Mouse (Mus musculus): ENCODE data around the gene Retreg1. TPM values are rescaled to one million over a fixed set of nuclear protein-coding genes. Genes with fewer than 3 reads are reported as not detected.
A peak's percentile ranks its signal among the peaks of the same experiment; 100 is the strongest.

Retreg1 gene
- polyA plus RNA-seq, 1 experiment from 2014 or later, result 5.6 TPM

- Histone ChIP-seq H3K27ac (ENCODE audit: low read depth, low read length) (no peak overlapping the region), H3K36me3 (ENCODE audit: control insufficient read depth, insufficient read depth, low read length) (peaks cover 26% of the 10 kb centered on the region), H3K9ac (ENCODE audit: low read length) (no peak overlapping the region), H3K4me1 (ENCODE audit: control insufficient read depth, insufficient read depth, low read length) (no peaks in the 10 kb centered on the region), H3K9me3 (ENCODE audit: control insufficient read depth, low read length) (no peaks in the 10 kb centered on the region), H3K27me3 (ENCODE audit: control insufficient read depth, insufficient read depth, low read length) (no peaks in the 10 kb centered on the region), H3K4me3 (ENCODE audit: low read depth, low read length) (no peak overlapping the region), H3K4me2 (ENCODE audit: low read depth) (no peak overlapping the region)
- 84% methylated on average over 21 of the region's 21 CpGs for WGBS
- ATAC-seq (ENCODE audit: insufficient read depth, low FRiP score, low TSS enrichment) (peak; percentile 52; the same call in 1 of the 2 replicates), DNase-seq (ENCODE audit: low spot score) (peak; percentile 71)
Observed at GRCm38 (mm10) chr15:25805336-25806110, 37.5 kb upstream of the Retreg1 start.

- 82% methylated on average over 17 of the region's 17 CpGs for WGBS
- DNase-seq (ENCODE audit: low spot score) (no peak), ATAC-seq (ENCODE audit: insufficient read depth, low FRiP score, low TSS enrichment) (no peak)
- no peaks in the 10 kb centered on the region for H3K9me3 ChIP-seq (ENCODE audit: control insufficient read depth, low read length)
- H3K9ac ChIP-seq (ENCODE audit: low read length), result no peak overlapping the region
- peaks cover 27% of the 10 kb centered on the region for H3K36me3 ChIP-seq (ENCODE audit: control insufficient read depth, insufficient read depth, low read length)
- no peaks in the 10 kb centered on the region for H3K4me1 ChIP-seq (ENCODE audit: control insufficient read depth, insufficient read depth, low read length)
- no peaks in the 10 kb centered on the region for H3K27me3 ChIP-seq (ENCODE audit: control insufficient read depth, insufficient read depth, low read length)
- no peak overlapping the region for H3K4me3 ChIP-seq (ENCODE audit: low read depth, low read length)
- H3K4me2 ChIP-seq (ENCODE audit: low read depth), result no peak overlapping the region
- H3K27ac ChIP-seq (ENCODE audit: low read depth, low read length), result no peak overlapping the region
Observed at GRCm38 (mm10) chr15:25806363-25806762, 36.6 kb upstream of the Retreg1 start.

- DNase-seq (ENCODE audit: low spot score), result no peak
- Histone ChIP-seq H3K36me3 (ENCODE audit: control insufficient read depth, insufficient read depth, low read length) (peaks cover 32% of the 10 kb centered on the region), H3K9ac (ENCODE audit: low read length) (no peak overlapping the region), H3K4me3 (ENCODE audit: low read depth, low read length) (no peak overlapping the region), H3K9me3 (ENCODE audit: control insufficient read depth, low read length) (no peaks in the 10 kb centered on the region), H3K4me1 (ENCODE audit: control insufficient read depth, insufficient read depth, low read length) (no peaks in the 10 kb centered on the region), H3K4me2 (ENCODE audit: low read depth) (no peak overlapping the region), H3K27me3 (ENCODE audit: control insufficient read depth, insufficient read depth, low read length) (no peaks in the 10 kb centered on the region), H3K27ac (ENCODE audit: low read depth, low read length) (no peak overlapping the region)
- no peak for ATAC-seq (ENCODE audit: insufficient read depth, low FRiP score, low TSS enrichment)
- WGBS, result 92% methylated on average over 9 of the region's 9 CpGs
Observed at GRCm38 (mm10) chr15:25806878-25807277, 36.1 kb upstream of the Retreg1 start.

DNA sequence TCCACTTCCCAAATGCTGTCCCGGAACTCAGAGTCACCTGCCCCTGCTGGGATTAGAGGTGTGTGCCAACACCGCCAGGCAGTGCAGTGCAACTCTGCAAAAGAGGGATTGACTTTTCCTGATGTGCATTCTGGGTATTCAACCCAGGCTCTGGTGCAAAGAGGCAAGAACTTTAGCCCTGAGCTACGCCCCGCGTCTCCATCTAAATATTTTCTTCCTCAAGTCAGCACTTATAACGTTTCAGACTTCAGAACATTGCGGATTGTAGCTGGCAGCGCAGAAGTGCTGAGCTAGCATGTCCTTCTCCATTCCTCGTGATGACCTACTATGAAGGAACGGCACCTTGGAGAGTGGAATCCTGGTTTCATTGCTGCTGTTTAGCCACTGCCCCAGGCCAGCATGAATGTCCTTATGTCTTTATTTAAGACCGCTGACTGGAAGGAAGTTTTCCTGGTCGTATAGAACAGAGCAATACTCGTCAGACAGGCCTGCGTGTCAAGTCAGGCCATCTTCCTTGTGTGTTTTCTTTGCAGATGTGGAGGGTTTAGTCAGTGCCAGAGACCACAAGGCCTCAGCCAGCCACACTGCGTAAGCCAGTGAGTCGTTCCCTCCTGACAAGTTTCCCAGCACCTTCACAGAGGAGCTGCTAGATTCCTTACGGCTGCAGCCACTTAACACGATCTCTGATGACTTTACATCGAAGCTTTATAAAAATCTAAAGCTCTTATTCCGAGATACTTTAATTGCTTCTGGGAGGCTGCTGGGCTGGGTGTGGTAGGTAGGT, 34.1 kb upstream of the Retreg1 start:
- H3K27me3 ChIP-seq (ENCODE audit: control insufficient read depth, insufficient read depth, low read length), result no peaks in the 10 kb centered on the region

GRCm38 (mm10) chr15:25809669-25810068, 33.3 kb upstream of the Retreg1 start:
- no peaks in the 10 kb centered on the region for H3K9me3 ChIP-seq (ENCODE audit: control insufficient read depth, low read length)
- no peak for ATAC-seq (ENCODE audit: insufficient read depth, low FRiP score, low TSS enrichment)
- WGBS, result 93% methylated on average over 6 of the region's 6 CpGs
- H3K4me1 ChIP-seq (ENCODE audit: control insufficient read depth, insufficient read depth, low read length), result no peaks in the 10 kb centered on the region
- no peaks in the 10 kb centered on the region for H3K27me3 ChIP-seq (ENCODE audit: control insufficient read depth, insufficient read depth, low read length)
- H3K9ac ChIP-seq (ENCODE audit: low read length), result no peak overlapping the region
- peaks cover 30% of the 10 kb centered on the region for H3K36me3 ChIP-seq (ENCODE audit: control insufficient read depth, insufficient read depth, low read length)
- H3K4me3 ChIP-seq (ENCODE audit: low read depth, low read length), result no peak overlapping the region
- no peak overlapping the region for H3K4me2 ChIP-seq (ENCODE audit: low read depth)
- H3K27ac ChIP-seq (ENCODE audit: low read depth, low read length), result no peak overlapping the region
- no peak for DNase-seq (ENCODE audit: low spot score)

More for the DNA sequence above, 34.1 kb upstream of the Retreg1 start:
- no peak overlapping the region for H3K4me3 ChIP-seq (ENCODE audit: low read depth, low read length)
- H3K27ac ChIP-seq (ENCODE audit: low read depth, low read length), result no peak overlapping the region
- WGBS, result 89% methylated on average over 20 of the region's 20 CpGs
- ATAC-seq (ENCODE audit: insufficient read depth, low FRiP score, low TSS enrichment) (no peak), DNase-seq (ENCODE audit: low spot score) (no peak)
- no peak overlapping the region for H3K4me2 ChIP-seq (ENCODE audit: low read depth)
- no peaks in the 10 kb centered on the region for H3K4me1 ChIP-seq (ENCODE audit: control insufficient read depth, insufficient read depth, low read length)
- H3K9me3 ChIP-seq (ENCODE audit: control insufficient read depth, low read length), result no peaks in the 10 kb centered on the region
- H3K36me3 ChIP-seq (ENCODE audit: control insufficient read depth, insufficient read depth, low read length), result peaks cover 30% of the 10 kb centered on the region
- H3K9ac ChIP-seq (ENCODE audit: low read length), result no peak overlapping the region

GRCm38 (mm10) chr15:25811834-25812250, 31.1 kb upstream of the Retreg1 start:
- DNase-seq (ENCODE audit: low spot score), result no peak
- no peak for ATAC-seq (ENCODE audit: insufficient read depth, low FRiP score, low TSS enrichment)
- Histone ChIP-seq H3K9ac (ENCODE audit: low read length) (no peak overlapping the region), H3K4me1 (ENCODE audit: control insufficient read depth, insufficient read depth, low read length) (no peaks in the 10 kb centered on the region), H3K9me3 (ENCODE audit: control insufficient read depth, low read length) (no peaks in the 10 kb centered on the region), H3K4me3 (ENCODE audit: low read depth, low read length) (no peak overlapping the region), H3K4me2 (ENCODE audit: low read depth) (no peak overlapping the region), H3K27ac (ENCODE audit: low read depth, low read length) (no peak overlapping the region), H3K36me3 (ENCODE audit: control insufficient read depth, insufficient read depth, low read length) (peaks cover 25% of the 10 kb centered on the region), H3K27me3 (ENCODE audit: control insufficient read depth, insufficient read depth, low read length) (no peaks in the 10 kb centered on the region)
- WGBS, result 89% methylated on average over 11 of the region's 11 CpGs

- no peak for DNase-seq (ENCODE audit: low spot score)
- WGBS, result 72% methylated on average over 12 of the region's 12 CpGs
- H3K9ac ChIP-seq (ENCODE audit: low read length), result no peak overlapping the region
- ATAC-seq (ENCODE audit: insufficient read depth, low FRiP score, low TSS enrichment), result no peak
- H3K27me3 ChIP-seq (ENCODE audit: control insufficient read depth, insufficient read depth, low read length), result no peaks in the 10 kb centered on the region
- no peaks in the 10 kb centered on the region for H3K9me3 ChIP-seq (ENCODE audit: control insufficient read depth, low read length)
- H3K27ac ChIP-seq (ENCODE audit: low read depth, low read length), result no peak overlapping the region
- no peak overlapping the region for H3K4me3 ChIP-seq (ENCODE audit: low read depth, low read length)
- peaks cover 21% of the 10 kb centered on the region for H3K36me3 ChIP-seq (ENCODE audit: control insufficient read depth, insufficient read depth, low read length)
- H3K4me2 ChIP-seq (ENCODE audit: low read depth), result no peak overlapping the region
- no peaks in the 10 kb centered on the region for H3K4me1 ChIP-seq (ENCODE audit: control insufficient read depth, insufficient read depth, low read length)
Observed at GRCm38 (mm10) chr15:25812479-25812878, 30.5 kb upstream of the Retreg1 start.

- peaks cover 10% of the 10 kb centered on the region for H3K36me3 ChIP-seq (ENCODE audit: control insufficient read depth, insufficient read depth, low read length)
- H3K27me3 ChIP-seq (ENCODE audit: control insufficient read depth, insufficient read depth, low read length), result no peaks in the 10 kb centered on the region
- H3K4me2 ChIP-seq (ENCODE audit: low read depth), result no peak overlapping the region
- H3K27ac ChIP-seq (ENCODE audit: low read depth, low read length), result no peak overlapping the region
- ATAC-seq (ENCODE audit: insufficient read depth, low FRiP score, low TSS enrichment) (no peak), DNase-seq (ENCODE audit: low spot score) (no peak)
- no peaks in the 10 kb centered on the region for H3K9me3 ChIP-seq (ENCODE audit: control insufficient read depth, low read length)
- 84% methylated on average over 3 of the region's 3 CpGs for WGBS
- H3K9ac ChIP-seq (ENCODE audit: low read length), result no peak overlapping the region
- H3K4me1 ChIP-seq (ENCODE audit: control insufficient read depth, insufficient read depth, low read length), result no peaks in the 10 kb centered on the region
- no peak overlapping the region for H3K4me3 ChIP-seq (ENCODE audit: low read depth, low read length)
Observed at GRCm38 (mm10) chr15:25814535-25814934, 28.4 kb upstream of the Retreg1 start.
